Mouse (Mus musculus) skeletal muscle tissue, postnatal 0 days (tissue): Measurements from ENCODE around the gene Gm11639. TPM values are rescaled to one million over a fixed set of nuclear protein-coding genes. Genes with fewer than 3 reads are reported as not detected.

ENCODE experiments used
- polyA plus RNA-seq: library from polyadenylated mRNA; unstranded; fragments of >200 nt; fragmentation: Nextera tagmentation; extraction: Ambion mirVana; gene quantifications from 2 replicates; pipeline ENCODE4 v1.2.1, GENCODE M21; 2015

Gene Gm11639
- not detected in 2 replicates for polyA plus RNA-seq

GRCm38 (mm10) chr11:104685548-104685947 is at the start of gene Gm11639:
Gm11639 (plus strand) TSS chr11:104685707.

DNA sequence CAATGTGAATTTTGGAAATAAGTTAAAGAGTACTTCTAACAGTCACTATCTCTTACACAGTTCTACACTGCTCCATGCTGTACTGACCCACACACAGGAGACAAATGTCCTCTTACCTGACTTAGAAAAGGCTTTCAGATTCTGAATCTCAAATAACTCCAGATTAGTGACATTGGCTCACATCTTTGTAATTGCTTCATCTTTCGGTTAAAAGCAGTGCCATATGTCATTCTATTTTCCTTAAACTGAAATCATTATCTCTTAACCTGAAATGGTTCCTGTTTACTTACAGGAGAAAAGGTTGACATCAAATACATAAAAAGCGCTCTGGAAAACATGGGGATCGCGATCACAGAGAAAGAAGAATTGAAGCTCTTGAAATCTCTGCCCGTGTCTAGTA is 377.8 kb downstream of the Gm11639 start, which contains the start of gene Efcab3:
Gene Efcab3 (plus strand): TSS at position 301 of the 400 bp plus-strand sequence.

GRCm38 (mm10) chr11:105125735-105126519 is 440.4 kb downstream of the Gm11639 start, which contains the start of gene Mettl2:
Mettl2 (plus strand) TSS chr11:105126425.

DNA sequence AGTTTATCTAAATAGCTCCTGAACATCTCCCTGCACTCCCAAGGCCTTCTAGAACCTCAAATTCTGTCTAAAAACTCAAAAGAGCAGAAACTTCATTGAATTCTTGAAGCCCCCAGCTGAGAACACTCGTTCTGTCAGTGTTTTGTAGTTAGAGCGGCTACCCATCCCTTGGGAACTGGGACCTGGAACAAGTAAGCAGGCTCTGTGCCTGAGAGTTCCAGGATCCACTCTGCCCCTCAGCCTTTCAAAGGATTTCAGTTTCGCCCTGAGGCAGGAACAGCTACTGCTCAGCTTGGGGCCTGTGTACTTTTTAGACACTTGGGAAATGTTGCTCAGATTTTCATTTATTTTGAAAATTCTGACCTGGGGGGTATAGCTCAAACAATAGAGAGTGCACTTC is 461.1 kb downstream of the Gm11639 start, which contains the start of gene Gm10842:
Gene Gm10842 (plus strand): TSS at position 301 of the 400 bp plus-strand sequence.

Other genes with a start within 250 kb of the Gm11639 start
- gene Kansl1, start 216.8 kb upstream of the Gm11639 start, polyA plus RNA-seq, result 7.5 and 7.6 TPM in 2 replicates
- 18.3 and 19.6 TPM in 2 replicates for gene Cdc27, start 135.1 kb upstream of the Gm11639 start, polyA plus RNA-seq
- 839 and 965 TPM in 2 replicates for gene Myl4, start 135.0 kb upstream of the Gm11639 start, polyA plus RNA-seq
- gene Itgb3, start 77.7 kb upstream of the Gm11639 start, polyA plus RNA-seq, result 4.0 and 4.2 TPM in 2 replicates